Mouse (Mus musculus): ENCODE measurements around the gene Ube2e3. TPM values are rescaled to one million over a fixed set of nuclear protein-coding genes. Genes with fewer than 3 reads are reported as not detected.

The Ube2e3 gene
- total and polyA plus RNA-seq, 3 experiments = 87.9 to 99.6 (median 95.9) TPM

GRCm38 (mm10) chr2:78854315-78854714 lies 13.6 kb upstream of the Ube2e3 start:
- ATAC-seq (ENCODE audit: extremely low read depth, insufficient number of reproducible peaks, low FRiP score, poor library complexity, severe bottlenecking) = no peak

GRCm38 (mm10) chr2:78858628-78859027 lies 9.3 kb upstream of the Ube2e3 start:
- DNase-seq (ENCODE audit: low spot score) (no peak), ATAC-seq (ENCODE audit: extremely low read depth, insufficient number of reproducible peaks, low FRiP score, poor library complexity, severe bottlenecking) (no peak)
- TF ChIP-seq GATA2 (IDR thresholded peaks at IDR 0.05; ENCODE audit: borderline replicate concordance, low read depth, low read length) (no peak), TAL1 (conservative IDR thresholded peaks at IDR 0.05; ENCODE audit: low read depth, low read length) (no peak), GATA1 (IDR thresholded peaks at IDR 0.05; ENCODE audit: borderline replicate concordance, low read length) (no peak), POLR2AphosphoS5 (IDR thresholded peaks at IDR 0.05; ENCODE audit: insufficient replicate concordance, low read depth, low read length) (no peak), CTCF (IDR thresholded peaks at IDR 0.05; ENCODE audit: low read depth, low read length) (no peak)
- Histone ChIP-seq H3K4me3 (ENCODE audit: low read depth, low read length) (no peak overlapping the region), H3K4me1 (ENCODE audit: insufficient read depth, low read depth, low read length) (peaks cover 47% of the 10 kb centered on the region), H3K36me3 (replicated peaks) (no peaks in the 10 kb centered on the region), H3K27me3 (ENCODE audit: insufficient read depth, low read length) (no peaks in the 10 kb centered on the region), H3K9me3 (replicated peaks) (no peaks in the 10 kb centered on the region)

More at GRCm38 (mm10) chr2:78854315-78854714, 13.6 kb upstream of the Ube2e3 start:
- no peak for TF ChIP-seq TAL1 (conservative IDR thresholded peaks at IDR 0.05; ENCODE audit: low read depth, low read length)
- TF ChIP-seq GATA1 (IDR thresholded peaks at IDR 0.05; ENCODE audit: borderline replicate concordance, low read length) = no peak
- no peak for TF ChIP-seq POLR2AphosphoS5 (IDR thresholded peaks at IDR 0.05; ENCODE audit: insufficient replicate concordance, low read depth, low read length)
- no peak for TF ChIP-seq CTCF (IDR thresholded peaks at IDR 0.05; ENCODE audit: low read depth, low read length)
- Histone ChIP-seq H3K36me3 (replicated peaks) (no peaks in the 10 kb centered on the region), H3K27me3 (ENCODE audit: insufficient read depth, low read length) (no peaks in the 10 kb centered on the region), H3K4me1 (ENCODE audit: insufficient read depth, low read depth, low read length) (peaks cover 16% of the 10 kb centered on the region), H3K4me3 (ENCODE audit: low read depth, low read length) (no peak overlapping the region), H3K9me3 (replicated peaks) (no peaks in the 10 kb centered on the region)
- no peak for DNase-seq (ENCODE audit: low spot score)

- peak; percentile 90 for ATAC-seq (ENCODE audit: extremely low read depth, insufficient number of reproducible peaks, low FRiP score, poor library complexity, severe bottlenecking)
- H3K9me3 ChIP-seq (replicated peaks) = no peaks in the 10 kb centered on the region
- peaks cover 54% of the 10 kb centered on the region for H3K4me1 ChIP-seq (ENCODE audit: insufficient read depth, low read depth, low read length)
- no peak overlapping the region; the same call in 1 of the 2 replicates for H3K4me3 ChIP-seq (ENCODE audit: low read depth, low read length)
- DNase-seq (ENCODE audit: low spot score) = peak; percentile 45
- H3K36me3 ChIP-seq (replicated peaks) = no peaks in the 10 kb centered on the region
- TF ChIP-seq CTCF (IDR thresholded peaks at IDR 0.05; ENCODE audit: low read depth, low read length) (no peak), TAL1 (conservative IDR thresholded peaks at IDR 0.05; ENCODE audit: low read depth, low read length) (peak; percentile 45; the same call in 1 of the 2 replicates), GATA2 (IDR thresholded peaks at IDR 0.05; ENCODE audit: borderline replicate concordance, low read depth, low read length) (no peak)
- H3K27me3 ChIP-seq (ENCODE audit: insufficient read depth, low read length) = no peaks in the 10 kb centered on the region
Observed at GRCm38 (mm10) chr2:78859266-78860087, 8.4 kb upstream of the Ube2e3 start.

- H3K36me3 ChIP-seq (replicated peaks) = no peaks in the 10 kb centered on the region
- no peaks in the 10 kb centered on the region for H3K27me3 ChIP-seq (ENCODE audit: insufficient read depth, low read length)
- TF ChIP-seq GATA2 (IDR thresholded peaks at IDR 0.05; ENCODE audit: borderline replicate concordance, low read depth, low read length) (no peak), GATA1 (IDR thresholded peaks at IDR 0.05; ENCODE audit: borderline replicate concordance, low read length) (no peak), CTCF (IDR thresholded peaks at IDR 0.05; ENCODE audit: low read depth, low read length) (no peak), POLR2AphosphoS5 (IDR thresholded peaks at IDR 0.05; ENCODE audit: insufficient replicate concordance, low read depth, low read length) (no peak), TAL1 (conservative IDR thresholded peaks at IDR 0.05; ENCODE audit: low read depth, low read length) (no peak)
- no peaks in the 10 kb centered on the region for H3K9me3 ChIP-seq (replicated peaks)
- peaks cover 55% of the 10 kb centered on the region for H3K4me1 ChIP-seq (ENCODE audit: insufficient read depth, low read depth, low read length)
- no peak for ATAC-seq (ENCODE audit: extremely low read depth, insufficient number of reproducible peaks, low FRiP score, poor library complexity, severe bottlenecking)
- peak overlapping the region; percentile 33; the same call in 1 of the 2 replicates for H3K4me3 ChIP-seq (ENCODE audit: low read depth, low read length)
- no peak for DNase-seq (ENCODE audit: low spot score)
Observed at GRCm38 (mm10) chr2:78860088-78860372, 7.9 kb upstream of the Ube2e3 start.

GRCm38 (mm10) chr2:78864116-78864515 lies 3.8 kb upstream of the Ube2e3 start:
- Histone ChIP-seq H3K9me3 (replicated peaks) (no peaks in the 10 kb centered on the region), H3K4me3 (ENCODE audit: low read depth, low read length) (no peak overlapping the region), H3K4me1 (ENCODE audit: insufficient read depth, low read depth, low read length) (peaks cover 65% of the 10 kb centered on the region), H3K27me3 (ENCODE audit: insufficient read depth, low read length) (no peaks in the 10 kb centered on the region), H3K36me3 (replicated peaks) (no peaks in the 10 kb centered on the region)
- DNase-seq (ENCODE audit: low spot score) (no peak), ATAC-seq (ENCODE audit: extremely low read depth, insufficient number of reproducible peaks, low FRiP score, poor library complexity, severe bottlenecking) (no peak)
- TF ChIP-seq GATA1 (IDR thresholded peaks at IDR 0.05; ENCODE audit: borderline replicate concordance, low read length) = no peak
- no peak for TF ChIP-seq POLR2AphosphoS5 (IDR thresholded peaks at IDR 0.05; ENCODE audit: insufficient replicate concordance, low read depth, low read length)
- no peak for TF ChIP-seq TAL1 (conservative IDR thresholded peaks at IDR 0.05; ENCODE audit: low read depth, low read length)
- no peak for TF ChIP-seq GATA2 (IDR thresholded peaks at IDR 0.05; ENCODE audit: borderline replicate concordance, low read depth, low read length)
- no peak for TF ChIP-seq CTCF (IDR thresholded peaks at IDR 0.05; ENCODE audit: low read depth, low read length)

GRCm38 (mm10) chr2:78864866-78865265 lies 3.1 kb upstream of the Ube2e3 start:
- H3K27me3 ChIP-seq (ENCODE audit: insufficient read depth, low read length) = no peaks in the 10 kb centered on the region
- ATAC-seq (ENCODE audit: extremely low read depth, insufficient number of reproducible peaks, low FRiP score, poor library complexity, severe bottlenecking) = no peak
- TF ChIP-seq POLR2AphosphoS5 (IDR thresholded peaks at IDR 0.05; ENCODE audit: insufficient replicate concordance, low read depth, low read length) (no peak), GATA1 (IDR thresholded peaks at IDR 0.05; ENCODE audit: borderline replicate concordance, low read length) (no peak), TAL1 (conservative IDR thresholded peaks at IDR 0.05; ENCODE audit: low read depth, low read length) (no peak), CTCF (IDR thresholded peaks at IDR 0.05; ENCODE audit: low read depth, low read length) (no peak), GATA2 (IDR thresholded peaks at IDR 0.05; ENCODE audit: borderline replicate concordance, low read depth, low read length) (no peak)
- H3K4me1 ChIP-seq (ENCODE audit: insufficient read depth, low read depth, low read length) = peaks cover 57% of the 10 kb centered on the region
- H3K36me3 ChIP-seq (replicated peaks) = no peaks in the 10 kb centered on the region
- no peak overlapping the region for H3K4me3 ChIP-seq (ENCODE audit: low read depth, low read length)
- DNase-seq (ENCODE audit: low spot score) = no peak
- no peaks in the 10 kb centered on the region for H3K9me3 ChIP-seq (replicated peaks)

Data from G1E (cell line).